Mouse (Mus musculus) heart, adult 2 months (tissue): Measurements from ENCODE around the gene Pafah1b3.

Experiments
- CTCF ChIP-seq: fragments of 200-600 bp; IDR thresholded peaks from 2 replicates; pipeline ENCODE4 v1.8.1; 2022; ENCODE audit warnings: antibody characterized with exemption, mild to moderate bottlenecking, moderate library complexity
- EP300 ChIP-seq: fragments of 200-500 bp; IDR thresholded peaks from 2 replicates; pipeline ENCODE4 v1.6.1; 2011; ENCODE audit warnings: low read depth, low read length, control low read depth; ENCODE audit not compliant: insufficient read depth

DNA sequence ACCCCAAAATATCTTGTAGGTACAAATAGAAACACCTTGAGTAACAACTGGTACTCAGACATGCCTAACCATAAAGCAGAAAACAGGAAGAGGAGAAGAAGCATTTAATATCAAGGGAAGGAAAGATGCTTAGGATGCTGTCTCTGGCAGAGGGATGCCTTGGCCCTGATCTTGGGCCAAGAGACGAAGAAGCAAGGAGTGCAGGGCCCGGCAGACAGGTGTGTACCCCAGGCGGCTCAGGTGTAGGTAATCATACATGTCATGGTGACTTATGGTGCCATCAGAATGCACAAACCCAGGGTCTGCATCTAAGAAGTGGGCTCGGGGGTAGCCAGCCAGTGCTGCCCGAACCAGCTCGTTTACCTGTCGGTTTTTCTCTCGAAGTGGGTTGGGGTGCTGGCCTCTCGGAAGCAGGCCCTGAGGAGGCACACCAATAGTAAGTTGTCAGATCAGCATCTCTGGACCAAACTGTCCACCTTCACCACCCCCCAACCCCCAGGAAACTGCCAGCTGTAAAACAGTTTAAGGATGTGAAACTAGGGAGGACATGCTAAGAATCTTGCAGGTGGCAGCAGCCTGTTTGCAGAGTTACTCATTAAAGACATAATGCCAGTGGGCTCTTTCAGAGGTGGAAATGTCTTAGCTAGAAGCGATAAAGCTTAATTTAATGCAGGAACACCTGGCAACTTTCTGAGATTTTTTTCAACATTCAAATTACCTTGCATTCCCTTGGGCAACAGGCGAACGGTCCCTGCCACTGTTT is 2.6 kb downstream of the Pafah1b3 start:
- TF ChIP-seq CTCF (no peak), EP300 (no peak)
